Mouse (Mus musculus) midbrain, embryonic 13.5 days (tissue): ENCODE measurements around the gene Hist1h2ae. TPM values are rescaled to one million over a fixed set of nuclear protein-coding genes. Genes with fewer than 3 reads are reported as not detected.
A peak's percentile ranks its signal among the peaks of the same experiment; 100 is the strongest.
"Not testable (repeated sequence)": the region's sequence is repeated elsewhere in the genome, so short reads cannot be mapped to it uniquely, and the experiment has no call there.

Experiments used
- ATAC-seq: fragments of 200-750 bp; cut with Nextera tagmentation; 2 replicates; pipeline ENCODE4 v1.8.0; 2017; ENCODE audit warnings: mild to moderate bottlenecking, moderate TSS enrichment, moderate library complexity
- H3K27ac ChIP-seq: fragments of 300-500 bp; sonication (generic); 2 replicates; pipeline ENCODE4 v1.5.1; 2015; ENCODE audit warnings: inconsistent platforms, mild to moderate bottlenecking, moderate library complexity
- H3K27me3 ChIP-seq: fragments of 300-500 bp; sonication (generic); 2 replicates; pipeline ENCODE4 v1.6.1; 2015; ENCODE audit warnings: mild to moderate bottlenecking, inconsistent platforms
- H3K36me3 ChIP-seq: fragments of 300-500 bp; sonication (generic); 2 replicates; pipeline ENCODE4 v1.6.1; 2015; ENCODE audit warnings: mild to moderate bottlenecking, inconsistent platforms
- H3K4me1 ChIP-seq: fragments of 300-500 bp; sonication (generic); replicated peaks from 2 replicates; pipeline ENCODE4 v1.6.1; 2015; ENCODE audit warnings: inconsistent platforms
- H3K4me2 ChIP-seq: fragments of 300-500 bp; sonication (generic); replicated peaks from 2 replicates; pipeline ENCODE4 v1.6.1; 2015; ENCODE audit warnings: moderate library complexity, mild to moderate bottlenecking, inconsistent platforms
- H3K4me3 ChIP-seq: fragments of 300-500 bp; sonication (generic); replicated peaks from 2 replicates; pipeline ENCODE4 v1.5.1; 2015; ENCODE audit warnings: mild to moderate bottlenecking, inconsistent platforms
- H3K9ac ChIP-seq: fragments of 300-500 bp; sonication (generic); replicated peaks from 2 replicates; pipeline ENCODE4 v1.6.1; 2015; ENCODE audit warnings: mild to moderate bottlenecking, inconsistent platforms
- H3K9me3 ChIP-seq: fragments of 300-500 bp; sonication (generic); 2 replicates; pipeline ENCODE4 v1.6.1; 2016; ENCODE audit warnings: mild to moderate bottlenecking, inconsistent platforms
- WGBS: fragments of 180-500 bp; shearing (Covaris S2); methylation state at CpG from one replicate; pipeline ENCODE4 v1.1.7; 2015; 5-methylcytosine and 5-hydroxymethylcytosine counted together
- polyA plus RNA-seq: library from polyadenylated mRNA; unstranded; fragments of >200 nt; fragmentation: Nextera tagmentation; extraction: Ambion mirVana; gene quantifications from 2 replicates; pipeline ENCODE4 v1.2.1, GENCODE M21; 2015

Hist1h2ae gene
- polyA plus RNA-seq, 1 experiment from 2014 or later: 53.6 TPM

- Histone ChIP-seq H3K27ac (peak overlapping the region; percentile 96), H3K4me1 (peaks cover 45% of the 10 kb centered on the region), H3K9ac (peak overlapping the region; percentile 76; the same call in 1 of the 2 replicates), H3K36me3 (no peaks in the 10 kb centered on the region), H3K4me2 (peak overlapping the region; percentile 75), H3K4me3 (peak overlapping the region; percentile 51), H3K9me3 (no peaks in the 10 kb centered on the region), H3K27me3 (no peaks in the 10 kb centered on the region)
- ATAC-seq: no peak
- 45% methylated on average over 2 of the region's 2 CpGs for WGBS
Measured at GRCm38 (mm10) chr13:23572218-23573033, 1.4 kb upstream of the Hist1h2ae start.

DNA sequence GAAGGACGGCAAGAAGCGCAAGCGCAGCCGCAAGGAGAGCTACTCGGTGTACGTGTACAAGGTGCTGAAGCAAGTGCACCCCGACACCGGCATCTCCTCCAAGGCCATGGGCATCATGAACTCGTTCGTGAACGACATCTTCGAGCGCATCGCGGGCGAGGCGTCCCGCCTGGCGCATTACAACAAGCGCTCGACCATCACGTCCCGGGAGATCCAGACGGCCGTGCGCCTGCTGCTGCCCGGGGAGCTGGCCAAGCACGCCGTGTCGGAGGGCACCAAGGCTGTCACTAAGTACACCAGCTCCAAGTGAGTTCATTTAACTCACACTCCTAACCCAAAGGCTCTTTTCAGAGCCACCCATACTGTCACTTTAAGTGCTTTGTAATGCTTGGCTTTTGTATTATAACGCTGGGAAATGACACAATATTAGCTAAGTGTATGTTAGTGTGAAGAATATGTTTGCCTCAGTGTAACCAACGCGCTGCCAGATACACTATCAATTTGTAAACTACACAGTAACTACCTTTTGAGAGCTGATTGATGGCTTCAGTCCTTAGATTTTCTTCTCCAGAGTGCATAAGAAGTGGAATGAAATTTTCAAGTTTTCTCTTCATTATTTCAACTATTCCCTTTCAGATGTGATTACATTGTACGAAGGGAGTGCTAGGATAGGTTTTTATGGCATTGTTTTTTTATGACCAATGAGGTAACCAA lies 641 bp upstream of the Hist1h2ae start:
- ATAC-seq: not testable (repeated sequence)
- whole genome bisulfite sequencing: under 1% methylated on average over 16 of the region's 34 CpGs

DNA sequence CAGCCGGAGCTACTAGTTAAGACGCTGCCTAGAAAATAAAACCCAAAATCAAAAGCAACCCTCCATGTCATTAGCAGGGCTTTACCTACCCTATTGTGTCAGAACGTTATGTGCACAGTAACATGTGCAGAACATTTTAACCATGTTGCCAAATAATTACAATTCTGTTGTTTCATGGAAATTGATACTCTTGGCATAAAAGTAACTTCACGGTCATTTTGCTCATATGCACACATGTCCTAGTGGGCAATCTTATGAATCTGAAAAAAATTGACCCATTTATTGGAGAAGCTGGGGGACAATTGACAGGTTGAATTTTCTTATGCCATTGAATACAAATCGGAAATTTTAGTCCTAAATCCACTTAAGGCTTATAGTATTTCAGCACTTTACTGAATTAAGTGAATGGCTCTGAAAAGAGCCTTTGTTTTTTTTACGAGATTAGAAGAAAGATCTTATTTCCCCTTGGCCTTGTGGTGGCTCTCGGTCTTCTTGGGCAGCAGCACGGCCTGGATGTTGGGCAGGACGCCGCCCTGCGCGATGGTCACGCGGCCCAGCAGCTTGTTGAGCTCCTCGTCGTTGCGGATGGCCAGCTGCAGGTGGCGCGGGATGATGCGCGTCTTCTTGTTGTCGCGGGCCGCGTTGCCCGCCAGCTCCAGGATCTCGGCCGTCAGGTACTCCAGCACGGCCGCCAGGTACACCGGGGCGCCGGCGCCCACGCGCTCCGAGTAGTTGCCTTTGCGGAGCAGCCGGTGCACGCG lies 579 bp downstream of the Hist1h2ae start:
- peak overlapping the region; percentile 96 for H3K27ac ChIP-seq
- not testable (repeated sequence) for H3K36me3 ChIP-seq, H3K9me3 ChIP-seq, H3K27me3 ChIP-seq, ATAC-seq
- H3K4me3 ChIP-seq: peak overlapping the region; percentile 51
- peak overlapping the region; percentile 75 for H3K4me2 ChIP-seq
- peaks cover 30% of the 10 kb centered on the region for H3K4me1 ChIP-seq
- peak overlapping the region; percentile 61 for H3K9ac ChIP-seq
- WGBS: under 1% methylated on average over 26 of the region's 41 CpGs

More for the DNA sequence above, 641 bp upstream of the Hist1h2ae start:
- H3K27me3 ChIP-seq, H3K36me3 ChIP-seq, H3K9me3 ChIP-seq: not testable (repeated sequence)
- H3K4me3 ChIP-seq: peak overlapping the region; percentile 51
- H3K27ac ChIP-seq: peak overlapping the region; percentile 96
- H3K4me2 ChIP-seq: peak overlapping the region; percentile 75
- H3K4me1 ChIP-seq: peaks cover 37% of the 10 kb centered on the region
- peak overlapping the region; percentile 76 for H3K9ac ChIP-seq

- no peak for ATAC-seq
- 89% methylated on average over 2 of the region's 2 CpGs for WGBS
- Histone ChIP-seq H3K9ac (no peak overlapping the region), H3K9me3 (no peaks in the 10 kb centered on the region), H3K4me1 (peaks cover 8% of the 10 kb centered on the region), H3K36me3 (no peaks in the 10 kb centered on the region), H3K27ac (peak overlapping the region; percentile 98; the same call in 1 of the 2 replicates), H3K27me3 (no peaks in the 10 kb centered on the region), H3K4me2 (no peak overlapping the region), H3K4me3 (no peak overlapping the region)
Measured at GRCm38 (mm10) chr13:23564482-23564881, 6.5 kb downstream of the Hist1h2ae start.

GRCm38 (mm10) chr13:23562699-23563462 lies 8.1 kb downstream of the Hist1h2ae start:
- Histone ChIP-seq H3K4me2 (peak overlapping the region; percentile 67), H3K4me1 (peaks cover 7% of the 10 kb centered on the region), H3K9me3 (no peaks in the 10 kb centered on the region), H3K9ac (peak overlapping the region; percentile 65), H3K36me3 (no peaks in the 10 kb centered on the region), H3K27ac (peak overlapping the region; percentile 98), H3K27me3 (no peaks in the 10 kb centered on the region), H3K4me3 (peak overlapping the region; percentile 47)
- WGBS: 3% methylated on average over 18 of the region's 18 CpGs
- ATAC-seq: peak; percentile 59

DNA sequence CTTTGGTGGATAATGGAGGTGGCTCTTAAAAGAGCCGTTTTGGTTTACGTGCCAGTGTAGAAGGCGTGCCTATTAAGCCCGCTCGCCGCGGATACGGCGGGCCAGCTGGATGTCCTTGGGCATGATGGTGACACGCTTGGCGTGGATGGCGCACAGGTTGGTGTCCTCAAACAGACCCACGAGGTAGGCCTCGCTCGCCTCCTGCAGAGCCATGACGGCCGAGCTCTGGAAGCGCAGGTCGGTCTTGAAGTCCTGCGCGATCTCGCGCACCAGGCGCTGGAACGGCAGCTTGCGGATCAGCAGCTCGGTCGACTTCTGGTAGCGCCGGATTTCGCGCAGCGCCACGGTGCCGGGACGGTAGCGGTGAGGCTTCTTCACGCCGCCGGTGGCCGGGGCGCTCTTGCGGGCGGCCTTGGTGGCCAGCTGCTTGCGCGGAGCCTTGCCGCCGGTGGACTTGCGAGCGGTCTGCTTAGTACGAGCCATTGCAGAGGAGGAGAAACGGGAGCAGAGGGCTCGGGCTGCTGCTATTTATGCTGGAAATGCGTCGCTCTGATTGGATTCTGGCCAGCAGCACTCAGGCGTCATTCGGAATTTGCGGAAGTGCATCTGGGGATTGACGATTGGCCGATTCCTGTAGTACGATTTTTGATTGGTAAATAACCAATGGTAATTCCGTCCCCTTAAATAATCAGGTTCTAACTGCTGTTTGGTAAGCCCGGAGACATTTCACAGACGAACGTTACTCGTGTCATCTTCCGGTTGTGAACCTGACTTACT lies 8.9 kb downstream of the Hist1h2ae start, which contains the start of gene Hist1h3e:
Hist1h3e (minus strand) TSS at position 487 of the 777 bp plus-strand sequence.
- H3K9ac ChIP-seq: peak within 1 kb of the TSS; percentile 74
- H3K36me3 ChIP-seq, H3K27me3 ChIP-seq, H3K9me3 ChIP-seq, H3K4me1 ChIP-seq: not testable (repeated sequence)
- H3K4me3 ChIP-seq: peak within 1 kb of the TSS; percentile 47
- H3K27ac ChIP-seq: peak within 1 kb of the TSS; percentile 98
- WGBS: under 1% methylated on average over 59 of the region's 67 CpGs
- peak within 1 kb of the TSS; percentile 67 for H3K4me2 ChIP-seq
- ATAC-seq: peak; percentile 98

DNA sequence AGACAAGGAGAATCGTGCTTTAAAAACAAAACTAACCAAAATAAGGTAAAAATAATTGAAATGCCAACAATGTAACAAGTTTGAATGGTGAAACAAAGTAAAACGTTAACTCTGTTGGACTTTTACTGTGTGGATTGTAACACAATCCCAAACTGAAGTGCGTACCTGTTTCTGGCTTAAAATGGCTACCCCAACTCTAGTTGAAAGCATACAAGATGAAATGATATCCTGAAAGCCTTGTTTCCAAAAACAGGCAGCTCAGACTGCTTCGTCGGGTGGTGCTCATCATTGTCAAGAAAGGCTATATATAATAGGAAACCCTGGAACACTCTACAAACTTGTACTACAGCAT lies 9.5 kb downstream of the Hist1h2ae start:
- peak overlapping the region; percentile 74; the same call in 1 of the 2 replicates for H3K9ac ChIP-seq
- not testable (repeated sequence) for H3K36me3 ChIP-seq, H3K9me3 ChIP-seq, ATAC-seq, H3K27me3 ChIP-seq
- 0% methylated on average over 2 of the region's 5 CpGs for WGBS
- peak overlapping the region; percentile 47 for H3K4me3 ChIP-seq
- H3K4me2 ChIP-seq: peak overlapping the region; percentile 67
- H3K27ac ChIP-seq: peak overlapping the region; percentile 98
- peaks cover 11% of the 10 kb centered on the region for H3K4me1 ChIP-seq

DNA sequence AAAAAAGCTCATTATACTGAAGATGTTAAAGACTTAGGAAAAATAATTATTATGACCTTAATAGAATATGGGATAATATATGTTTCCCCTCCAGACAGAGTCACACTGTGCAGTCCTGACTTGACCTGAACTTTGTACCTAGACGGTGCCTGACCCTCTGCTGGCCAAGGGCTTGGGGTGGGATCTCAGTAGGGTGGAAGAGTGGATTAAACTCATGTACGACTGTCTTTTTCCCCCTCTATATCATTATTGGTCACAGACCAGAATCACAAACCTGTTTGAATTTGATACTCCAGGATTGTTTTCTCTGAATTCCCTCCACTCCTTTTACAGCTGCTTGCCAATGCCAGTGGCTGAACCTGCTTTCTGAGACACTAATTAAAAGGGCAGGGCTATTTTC lies 10.3 kb downstream of the Hist1h2ae start:
- not testable (repeated sequence) for H3K9ac ChIP-seq, H3K9me3 ChIP-seq, H3K36me3 ChIP-seq, H3K4me3 ChIP-seq, H3K27ac ChIP-seq, H3K27me3 ChIP-seq, ATAC-seq
- peak overlapping the region; percentile 22 for H3K4me2 ChIP-seq
- H3K4me1 ChIP-seq: peaks cover 14% of the 10 kb centered on the region
- 15% methylated on average over 2 of the region's 2 CpGs for WGBS

DNA sequence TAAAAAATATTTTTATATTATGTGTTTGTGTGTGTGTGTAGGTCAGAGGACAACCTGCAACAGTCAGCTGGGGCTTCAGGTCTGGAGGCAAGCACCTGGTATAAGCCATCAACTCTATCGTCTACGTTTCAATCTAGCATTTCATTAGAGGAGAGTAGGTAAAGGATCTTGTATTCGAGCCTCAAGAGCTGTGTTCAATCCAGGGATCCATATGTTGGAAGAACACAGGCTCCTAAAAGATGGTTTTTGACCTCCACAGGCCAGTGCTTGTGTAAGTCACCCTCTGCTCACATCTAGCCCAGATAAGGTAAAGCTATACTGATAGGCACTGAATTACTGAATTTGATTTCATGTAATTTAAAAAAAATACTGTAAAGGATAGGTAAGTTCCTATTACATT lies 14.1 kb downstream of the Hist1h2ae start:
- WGBS: 77% methylated on average over 3 of the region's 3 CpGs
- Histone ChIP-seq H3K4me1 (peaks cover 29% of the 10 kb centered on the region), H3K4me2 (0 out of 2 replicates have a peak overlapping the region, but pooled peaks have one; percentile 20), H3K9ac (no peak overlapping the region), H3K27ac (no peak overlapping the region; the same call in 1 of the 2 replicates), H3K36me3 (no peaks in the 10 kb centered on the region), H3K4me3 (no peak overlapping the region), H3K27me3 (no peaks in the 10 kb centered on the region), H3K9me3 (no peaks in the 10 kb centered on the region)
- ATAC-seq: no peak

DNA sequence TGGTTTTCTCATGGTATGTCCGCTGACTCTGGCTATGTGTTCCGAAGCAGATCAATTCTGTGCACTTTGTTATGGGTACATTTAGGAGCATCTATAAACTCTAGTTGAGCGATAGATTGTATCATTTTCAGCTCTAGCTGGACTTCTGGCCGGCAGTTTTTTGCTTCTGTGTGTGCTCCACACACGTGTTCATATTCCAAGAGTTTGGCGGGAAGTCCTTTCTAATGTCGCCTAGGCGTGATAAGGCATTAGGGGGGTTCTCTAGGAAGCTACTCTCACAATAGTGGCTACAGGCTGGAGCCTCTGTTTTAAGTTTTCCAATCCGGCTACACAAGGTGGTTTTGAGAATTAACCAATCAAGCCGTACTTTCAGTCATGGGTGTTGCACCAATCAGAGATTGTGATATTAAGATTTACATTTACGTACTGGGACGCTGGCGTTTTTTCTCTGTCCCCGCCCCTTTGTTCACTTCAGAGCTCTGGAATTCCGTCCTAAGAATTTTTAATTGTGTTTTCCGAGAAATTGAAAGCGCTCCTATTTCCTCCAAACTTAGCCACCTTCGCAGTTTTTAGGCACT lies 15.1 kb downstream of the Hist1h2ae start:
- ATAC-seq: peak; percentile 84
- WGBS: under 1% methylated on average over 18 of the region's 18 CpGs
- H3K9ac ChIP-seq: peak overlapping the region; percentile 78
- H3K27me3 ChIP-seq: no peaks in the 10 kb centered on the region
- H3K4me2 ChIP-seq: peak overlapping the region; percentile 100
- no peaks in the 10 kb centered on the region for H3K36me3 ChIP-seq
- H3K4me3 ChIP-seq: peak overlapping the region; percentile 55
- no peaks in the 10 kb centered on the region for H3K9me3 ChIP-seq
- H3K27ac ChIP-seq: peak overlapping the region; percentile 91
- peaks cover 35% of the 10 kb centered on the region for H3K4me1 ChIP-seq
